Mouse (Mus musculus) G1E-ER4 (cell line): ENCODE results near the gene Sun1. TPM values are rescaled to one million over a fixed set of nuclear protein-coding genes. Genes with fewer than 3 reads are reported as not detected.

Experiments
- GATA1 ChIP-seq: IDR thresholded peaks from one replicate; pipeline ENCODE4 v1.8.0; 2012; ENCODE audit warnings: low read length, inconsistent platforms
- polyA plus RNA-seq: library from polyadenylated mRNA; stranded (reverse); fragments of >175 nt; gene quantifications from 2 replicates; pipeline ENCODE4 v1.2.3, GENCODE M21; 2012

Sun1 gene
- polyA plus RNA-seq, 1 experiment: 14.2 TPM

- TF ChIP-seq GATA1: no peak
Observed at GRCm38 (mm10) chr5:139287787-139288186, 87.3 kb downstream of the Sun1 start.

GRCm38 (mm10) chr5:139288591-139288990 lies 88.2 kb downstream of the Sun1 start:
- no peak for TF ChIP-seq GATA1

GRCm38 (mm10) chr5:139290467-139291259 lies 90.2 kb downstream of the Sun1 start:
- TF ChIP-seq GATA1: no peak

GRCm38 (mm10) chr5:139291811-139292560 lies 91.5 kb downstream of the Sun1 start:
- TF ChIP-seq GATA1: no peak

- TF ChIP-seq GATA1: no peak
Observed at GRCm38 (mm10) chr5:139294089-139294488, 93.7 kb downstream of the Sun1 start.

GRCm38 (mm10) chr5:139297092-139297491 lies 96.7 kb downstream of the Sun1 start:
- no peak for TF ChIP-seq GATA1

GRCm38 (mm10) chr5:139297745-139298144 lies 97.3 kb downstream of the Sun1 start:
- TF ChIP-seq GATA1: no peak

Other genes with a start within 250 kb of the Sun1 start
- not detected in 2 replicates for gene Pdgfa, start 203.3 kb upstream of the Sun1 start, polyA plus RNA-seq
- not detected in 2 replicates for gene Prkar1b, start 50.6 kb upstream of the Sun1 start, polyA plus RNA-seq
- gene Dnaaf5, start 50.4 kb upstream of the Sun1 start, polyA plus RNA-seq: 56.6 and 85.8 TPM in 2 replicates
- 84.1 and 121 TPM in 2 replicates for gene Get4, start 51.7 kb downstream of the Sun1 start, polyA plus RNA-seq
- gene Adap1, start 125.0 kb downstream of the Sun1 start, polyA plus RNA-seq: 0.03 and 0.06 TPM in 2 replicates
- 57.2 and 76.6 TPM in 2 replicates for gene Cox19, start 150.8 kb downstream of the Sun1 start, polyA plus RNA-seq
- gene Cyp2w1, start 152.0 kb downstream of the Sun1 start, polyA plus RNA-seq: not detected in 2 replicates
- 15.4 and 15.9 TPM in 2 replicates for gene Gpr146, start 177.1 kb downstream of the Sun1 start, polyA plus RNA-seq
- gene C130050O18Rik, start 204.6 kb downstream of the Sun1 start, polyA plus RNA-seq: 0.04 and 0.05 TPM in 2 replicates
- gene Gper1, start 222.5 kb downstream of the Sun1 start, polyA plus RNA-seq: not detected in 2 replicates